Mouse (Mus musculus): ENCODE data around the gene Gbe1.

Gbe1 gene

DNA sequence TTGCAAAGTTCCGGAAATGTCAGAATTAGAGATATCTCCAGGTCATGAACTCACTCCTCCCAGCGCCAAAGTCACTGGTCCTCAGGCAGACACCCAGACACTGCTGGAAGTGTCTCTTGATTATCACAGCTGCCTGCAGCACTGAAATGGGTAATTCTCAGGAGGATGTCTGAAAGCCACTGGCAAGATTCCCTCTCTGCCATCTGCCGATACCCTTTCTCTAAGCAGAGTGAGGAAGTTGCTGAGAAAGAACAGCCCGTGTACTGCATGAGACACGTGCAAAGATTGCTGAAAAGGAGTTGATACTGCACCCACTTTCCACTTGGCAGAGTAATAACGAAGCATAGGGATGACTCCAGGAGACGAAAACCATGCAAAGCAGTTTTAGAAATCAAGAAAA, 272.2 kb downstream of the Gbe1 start:
- DNase-seq: peak in 1 of 2 experiments; percentile 3

DNA sequence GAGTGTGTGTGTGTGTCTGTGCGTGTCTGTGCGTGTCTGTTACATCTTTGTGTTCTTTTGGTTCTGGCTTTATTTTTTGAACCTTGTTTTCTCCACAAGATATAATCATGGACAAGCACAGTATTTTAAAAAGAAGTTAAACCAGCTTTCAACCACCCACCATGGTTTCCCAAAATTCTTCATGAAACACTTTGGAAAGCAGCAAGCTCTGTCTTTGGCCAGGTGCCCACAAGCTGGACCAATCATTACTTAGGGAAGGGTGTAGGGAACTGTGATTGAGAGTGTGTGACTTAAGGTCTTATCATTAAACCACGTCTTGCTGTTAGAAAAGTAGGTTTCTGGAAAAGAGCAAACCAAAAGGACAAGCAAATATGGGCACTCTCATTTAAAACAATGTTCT, 288.6 kb downstream of the Gbe1 start:
- DNase-seq: no peak

DNA sequence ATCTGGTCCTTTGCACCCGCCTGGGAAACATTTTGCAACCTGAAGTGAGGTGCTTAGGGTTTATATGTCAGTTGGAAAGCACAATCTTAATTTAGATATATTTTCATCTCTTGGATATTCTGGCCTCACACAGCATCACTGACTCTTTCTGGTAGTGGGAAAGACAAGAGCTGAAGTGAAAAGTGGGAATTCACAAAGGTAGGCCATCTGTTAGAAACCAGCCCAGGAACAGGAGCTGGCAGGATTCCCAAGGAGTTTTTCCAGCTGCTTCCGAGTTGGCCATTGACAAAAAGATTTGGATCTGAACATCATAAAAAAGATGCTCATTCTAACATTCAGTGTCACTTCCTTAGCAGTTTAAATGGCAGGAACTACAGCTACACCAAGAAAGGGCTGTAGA, 294.6 kb downstream of the Gbe1 start:
- DNase-seq: no peak

DNA sequence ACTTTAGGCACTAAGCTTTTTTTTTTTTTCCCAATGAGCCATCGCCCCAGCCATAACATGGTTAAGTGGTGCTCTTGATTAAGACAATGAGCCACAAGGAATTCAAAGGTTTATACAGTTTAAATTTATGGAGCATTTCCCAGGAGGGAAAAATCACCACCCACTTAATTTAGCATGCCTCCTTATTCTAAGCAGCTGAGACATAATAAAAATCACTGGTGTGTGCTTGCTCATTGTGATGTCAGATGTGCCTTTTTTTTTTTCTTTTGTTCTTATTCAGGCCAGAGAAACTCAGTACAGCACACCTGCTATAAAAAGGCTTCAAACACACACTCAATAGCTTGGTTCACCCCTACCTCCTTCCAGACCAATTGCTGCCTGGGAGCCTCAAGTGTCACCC, 303.9 kb downstream of the Gbe1 start:
- no peak for DNase-seq

DNA sequence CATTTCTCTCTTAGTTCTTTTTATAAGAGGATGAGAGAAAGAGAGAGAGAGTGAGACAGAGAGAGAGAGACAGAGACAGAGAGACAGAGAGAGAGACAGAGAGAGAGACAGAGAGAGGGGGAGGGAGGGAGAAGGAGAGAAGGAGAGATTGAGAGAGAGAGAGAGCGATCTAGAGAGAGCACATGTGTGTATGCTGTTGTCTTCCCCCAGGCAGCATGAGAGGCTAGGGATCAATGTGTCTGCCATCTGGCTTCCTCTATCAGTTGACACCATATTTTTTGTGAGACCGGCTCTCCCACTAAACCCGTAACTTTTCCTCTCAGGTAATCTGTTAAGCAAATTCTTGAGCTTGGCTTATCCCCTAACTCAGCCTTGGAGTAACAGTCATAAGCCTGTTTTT, 304.4 kb downstream of the Gbe1 start:
- DNase-seq: no peak
